Mouse (Mus musculus): ENCODE measurements at regions not wholly inside any gene's neighbourhood (a gene's known extent, or its start where the extent isn't known, plus 50 kb on each side); places are given as distances from the start of the nearest gene placed in this dataset.

- Histone ChIP-seq H3K4me1 (ENCODE audit: control insufficient read depth, insufficient read depth, low read length) (peaks cover 24% of the 10 kb centered on the region), H3K4me3 (ENCODE audit: insufficient read depth, low read length) (no peak overlapping the region), H3K27ac (ENCODE audit: insufficient read depth, low read depth, low read length) (no peak overlapping the region)
- no peak for TF ChIP-seq CTCF (IDR thresholded peaks at IDR 0.05; ENCODE audit: low read depth, low read length)
- no peak for TF ChIP-seq POLR2A (IDR thresholded peaks at IDR 0.05; ENCODE audit: borderline replicate concordance, low read depth, low read length)
Observed at GRCm38 (mm10) chr4:149844971-149845370, 70.9 kb upstream of the Slc25a33 start.

DNA sequence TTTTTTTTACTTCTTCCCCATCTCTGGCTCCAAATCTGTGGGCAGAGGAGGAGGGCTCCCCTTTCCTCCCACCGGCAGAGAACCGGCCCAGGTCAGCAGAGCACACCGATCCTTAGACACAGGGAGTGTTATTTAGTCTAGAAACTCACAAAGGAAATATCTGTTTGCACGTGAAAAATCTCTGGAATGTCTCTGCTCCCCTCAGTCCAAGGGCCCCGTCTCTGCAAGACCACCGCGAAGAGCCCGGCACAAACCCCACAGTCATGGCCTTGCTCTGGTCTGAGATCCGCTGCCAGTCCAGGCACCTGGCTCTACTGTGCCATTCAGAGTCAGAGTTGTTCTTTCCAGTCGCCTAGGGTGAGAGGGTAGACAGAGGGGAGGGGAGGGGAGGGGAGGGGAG lies 69.7 kb upstream of the Slc25a33 start:
- Histone ChIP-seq H3K4me1 (ENCODE audit: control insufficient read depth, insufficient read depth, low read length) (peaks cover 24% of the 10 kb centered on the region), H3K27ac (ENCODE audit: insufficient read depth, low read depth, low read length) (no peak overlapping the region), H3K4me3 (ENCODE audit: insufficient read depth, low read length) (no peak overlapping the region)
- TF ChIP-seq POLR2A (IDR thresholded peaks at IDR 0.05; ENCODE audit: borderline replicate concordance, low read depth, low read length) (no peak), CTCF (IDR thresholded peaks at IDR 0.05; ENCODE audit: low read depth, low read length) (no peak)

GRCm38 (mm10) chr4:149842906-149843305 lies 68.8 kb upstream of the Slc25a33 start:
- 0 out of 2 replicates have a peak overlapping the region, but pooled peaks have one; percentile 2 for H3K27ac ChIP-seq (ENCODE audit: insufficient read depth, low read depth, low read length)
- TF ChIP-seq POLR2A (IDR thresholded peaks at IDR 0.05; ENCODE audit: borderline replicate concordance, low read depth, low read length) (no peak), CTCF (IDR thresholded peaks at IDR 0.05; ENCODE audit: low read depth, low read length) (no peak)
- no peak overlapping the region for H3K4me3 ChIP-seq (ENCODE audit: insufficient read depth, low read length)
- H3K4me1 ChIP-seq (ENCODE audit: control insufficient read depth, insufficient read depth, low read length), result peaks cover 24% of the 10 kb centered on the region

- H3K4me1 ChIP-seq (ENCODE audit: control insufficient read depth, insufficient read depth, low read length), result peaks cover 20% of the 10 kb centered on the region
- H3K4me3 ChIP-seq (ENCODE audit: insufficient read depth, low read length), result no peak overlapping the region
- peak; percentile 73; the same call in 1 of the 2 replicates for TF ChIP-seq CTCF (IDR thresholded peaks at IDR 0.05; ENCODE audit: low read depth, low read length)
- TF ChIP-seq POLR2A (IDR thresholded peaks at IDR 0.05; ENCODE audit: borderline replicate concordance, low read depth, low read length), result no peak
- H3K27ac ChIP-seq (ENCODE audit: insufficient read depth, low read depth, low read length), result no peak overlapping the region
Observed at GRCm38 (mm10) chr4:149841856-149842255, 67.8 kb upstream of the Slc25a33 start.

GRCm38 (mm10) chr4:149840511-149841292 lies 66.6 kb upstream of the Slc25a33 start:
- no peak overlapping the region for H3K4me3 ChIP-seq (ENCODE audit: insufficient read depth, low read length)
- H3K4me1 ChIP-seq (ENCODE audit: control insufficient read depth, insufficient read depth, low read length), result peaks cover 22% of the 10 kb centered on the region
- no peak overlapping the region for H3K27ac ChIP-seq (ENCODE audit: insufficient read depth, low read depth, low read length)
- TF ChIP-seq CTCF (IDR thresholded peaks at IDR 0.05; ENCODE audit: low read depth, low read length) (no peak), POLR2A (IDR thresholded peaks at IDR 0.05; ENCODE audit: borderline replicate concordance, low read depth, low read length) (no peak)

- no peak overlapping the region for H3K27ac ChIP-seq (ENCODE audit: insufficient read depth, low read depth, low read length)
- TF ChIP-seq POLR2A (IDR thresholded peaks at IDR 0.05; ENCODE audit: borderline replicate concordance, low read depth, low read length), result no peak
- TF ChIP-seq CTCF (IDR thresholded peaks at IDR 0.05; ENCODE audit: low read depth, low read length), result peak; percentile 39; the same call in 1 of the 2 replicates
- no peak overlapping the region for H3K4me3 ChIP-seq (ENCODE audit: insufficient read depth, low read length)
- peaks cover 22% of the 10 kb centered on the region for H3K4me1 ChIP-seq (ENCODE audit: control insufficient read depth, insufficient read depth, low read length)
Observed at GRCm38 (mm10) chr4:149838682-149839081, 64.6 kb upstream of the Slc25a33 start.

- TF ChIP-seq CTCF (IDR thresholded peaks at IDR 0.05; ENCODE audit: low read depth, low read length) (no peak), POLR2A (IDR thresholded peaks at IDR 0.05; ENCODE audit: borderline replicate concordance, low read depth, low read length) (no peak)
- peaks cover 3% of the 10 kb centered on the region; the same call in 1 of the 2 replicates for H3K4me1 ChIP-seq (ENCODE audit: control insufficient read depth, insufficient read depth, low read length)
- H3K27ac ChIP-seq (ENCODE audit: insufficient read depth, low read depth, low read length), result no peak overlapping the region
- no peak overlapping the region for H3K4me3 ChIP-seq (ENCODE audit: insufficient read depth, low read length)
Observed at GRCm38 (mm10) chr4:149834646-149835156, 60.6 kb upstream of the Slc25a33 start.

DNA sequence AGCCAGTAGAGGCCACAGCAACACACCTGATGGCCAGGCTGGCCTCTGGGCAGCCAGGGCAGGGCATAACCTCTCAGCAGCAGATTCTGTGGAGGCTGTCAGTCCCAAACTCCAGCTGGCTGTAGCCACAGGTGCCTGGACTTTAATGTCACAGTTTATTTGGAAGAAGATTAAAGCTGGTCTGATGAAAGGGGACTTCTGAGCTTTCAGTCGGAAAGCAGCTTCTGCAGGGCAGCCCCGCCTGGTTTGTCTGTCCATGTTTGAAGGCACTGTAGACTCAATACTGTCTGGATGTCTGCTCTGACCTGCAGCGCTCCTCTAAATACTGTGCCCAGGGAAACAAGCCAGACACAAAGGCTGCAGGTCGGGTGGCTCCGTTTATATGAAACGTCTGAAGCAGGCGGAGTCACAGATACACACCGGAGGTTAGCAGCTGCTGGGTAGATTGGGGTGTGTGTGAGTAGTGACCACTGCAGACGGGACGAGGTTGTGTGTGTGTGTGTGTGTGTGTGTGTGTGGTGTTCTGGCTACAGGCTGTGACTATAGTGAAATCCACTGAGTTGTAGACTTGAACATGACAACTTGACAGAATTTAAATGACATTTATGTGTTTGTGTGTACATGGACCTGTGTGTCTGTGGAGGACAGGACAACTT lies 58.5 kb upstream of the Slc25a33 start:
- Histone ChIP-seq H3K27ac (ENCODE audit: insufficient read depth, low read depth, low read length) (no peak overlapping the region), H3K4me1 (ENCODE audit: control insufficient read depth, insufficient read depth, low read length) (peaks cover 3% of the 10 kb centered on the region; the same call in 1 of the 2 replicates), H3K4me3 (ENCODE audit: insufficient read depth, low read length) (no peak overlapping the region)
- TF ChIP-seq CTCF (IDR thresholded peaks at IDR 0.05; ENCODE audit: low read depth, low read length) (no peak), POLR2A (IDR thresholded peaks at IDR 0.05; ENCODE audit: borderline replicate concordance, low read depth, low read length) (no peak)

DNA sequence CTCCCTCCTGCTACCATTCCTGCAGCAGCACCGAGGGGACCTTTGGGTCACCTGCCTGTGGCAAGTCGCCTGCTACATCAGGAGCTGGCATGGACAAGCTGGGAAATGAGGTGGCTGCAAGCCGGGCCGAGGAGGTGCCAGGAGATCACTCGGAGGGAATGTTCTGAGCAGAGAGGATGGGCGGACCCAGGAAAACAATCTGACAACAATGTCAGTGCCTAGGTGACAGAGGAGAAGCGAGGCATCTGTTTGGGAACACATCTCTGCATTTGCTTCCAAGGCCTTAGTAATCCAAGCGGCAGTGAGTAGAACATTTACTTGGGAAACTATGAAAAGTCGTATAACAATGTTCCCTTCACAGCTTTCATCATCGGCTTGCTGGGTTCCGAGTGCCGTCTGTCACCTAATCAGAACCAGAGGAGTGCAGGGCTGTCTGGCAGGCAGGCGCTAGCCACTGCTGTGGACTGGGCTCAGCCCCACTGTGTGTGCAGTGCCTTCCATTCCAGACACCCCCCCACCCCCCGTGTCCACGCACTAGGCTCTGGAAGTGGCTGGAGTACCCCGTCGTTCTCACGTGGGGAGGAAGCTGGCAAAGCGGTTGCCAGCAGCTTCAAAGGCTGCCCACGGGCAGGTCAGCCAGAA lies 56.6 kb upstream of the Slc25a33 start:
- no peak for TF ChIP-seq POLR2A (IDR thresholded peaks at IDR 0.05; ENCODE audit: borderline replicate concordance, low read depth, low read length)
- TF ChIP-seq CTCF (IDR thresholded peaks at IDR 0.05; ENCODE audit: low read depth, low read length), result no peak
- Histone ChIP-seq H3K4me1 (ENCODE audit: control insufficient read depth, insufficient read depth, low read length) (no peaks in the 10 kb centered on the region), H3K4me3 (ENCODE audit: insufficient read depth, low read length) (no peak overlapping the region), H3K27ac (ENCODE audit: insufficient read depth, low read depth, low read length) (no peak overlapping the region)

Data from bone marrow macrophage, adult 2 months (primary cell).